Mouse (Mus musculus) hindbrain, embryonic 11.5 days (tissue): ENCODE data around the gene Slc38a2. TPM values are rescaled to one million over a fixed set of nuclear protein-coding genes. Genes with fewer than 3 reads are reported as not detected.

Source experiments
- ATAC-seq: fragments of 200-750 bp; cut with Nextera tagmentation; 2 replicates; pipeline ENCODE4 v1.8.0; 2017; ENCODE audit warnings: mild to moderate bottlenecking, moderate TSS enrichment, moderate library complexity; ENCODE audit not compliant: low FRiP score
- DNase-seq: peaks from one replicate; pipeline ENCODE4 v3.0.0-alpha.2; 2015; ENCODE audit warnings: low spot score
- H3K27ac ChIP-seq: fragments of 300-500 bp; sonication (generic); 2 replicates; pipeline ENCODE4 v1.5.1; 2014; ENCODE audit warnings: mild to moderate bottlenecking, low read depth, low read length
- H3K27me3 ChIP-seq: fragments of 300-500 bp; sonication (generic); 2 replicates; pipeline ENCODE4 v1.6.1; 2014; ENCODE audit warnings: mild to moderate bottlenecking, low read length, moderate library complexity, mixed read lengths; ENCODE audit not compliant: control insufficient read depth, insufficient read depth
- H3K36me3 ChIP-seq: fragments of 300-500 bp; sonication (generic); 2 replicates; pipeline ENCODE4 v1.6.1; 2014; ENCODE audit warnings: mild to moderate bottlenecking, low read length, moderate library complexity, mixed read lengths; ENCODE audit not compliant: control insufficient read depth, insufficient read depth
- H3K4me1 ChIP-seq: fragments of 300-500 bp; sonication (generic); replicated peaks from 2 replicates; pipeline ENCODE4 v1.6.1; 2014; ENCODE audit warnings: low read length, mixed read lengths; ENCODE audit not compliant: control insufficient read depth, insufficient read depth
- H3K4me2 ChIP-seq: fragments of 300-500 bp; sonication (generic); replicated peaks from 2 replicates; pipeline ENCODE4 v1.6.1; 2014; ENCODE audit warnings: mild to moderate bottlenecking, low read depth, low read length
- H3K4me3 ChIP-seq: fragments of 300-500 bp; sonication (generic); 2 replicates; pipeline ENCODE4 v1.5.1; 2014; ENCODE audit warnings: low read depth, low read length
- H3K9ac ChIP-seq: fragments of 300-500 bp; sonication (generic); 2 replicates; pipeline ENCODE4 v1.6.1; 2014; ENCODE audit warnings: low read depth, low read length
- H3K9me3 ChIP-seq: fragments of 300-500 bp; sonication (generic); 2 replicates; pipeline ENCODE4 v1.6.1; 2016; ENCODE audit warnings: low read length; ENCODE audit not compliant: control insufficient read depth
- WGBS: fragments of 180-500 bp; shearing (Covaris S2); extraction: QIAGEN DNeasy Blood & Tissue Kit; methylation state at CpG from one replicate; pipeline ENCODE4 v1.1.7; 2014; 5-methylcytosine and 5-hydroxymethylcytosine counted together
- polyA plus RNA-seq: library from polyadenylated mRNA; unstranded; fragments of >200 nt; fragmentation: Nextera tagmentation; extraction: Ambion mirVana; gene quantifications from 2 replicates; pipeline ENCODE4 v1.2.1, GENCODE M21; 2014

Gene Slc38a2
- polyA plus RNA-seq, 1 experiment from 2014 or later: 209 TPM

DNA sequence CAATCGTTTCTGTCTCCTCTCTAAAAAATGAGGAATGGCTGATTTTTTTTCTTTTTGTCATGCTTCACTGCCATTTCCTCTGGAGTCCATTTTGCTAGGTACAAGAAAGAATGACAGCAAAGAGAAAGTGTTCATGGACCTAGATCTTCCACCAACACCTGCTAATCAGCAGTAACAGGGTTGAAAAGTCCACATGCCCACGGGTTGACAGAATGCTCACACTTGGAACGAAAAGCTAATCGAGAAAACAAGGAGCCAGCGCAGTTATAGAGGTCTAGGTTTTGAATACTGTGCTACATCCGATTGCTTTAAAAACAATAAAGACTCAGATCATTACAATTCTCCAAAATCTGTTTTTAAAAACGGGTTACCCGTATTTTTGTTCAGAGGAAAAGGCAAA, 8.9 kb upstream of the Slc38a2 start:
- Histone ChIP-seq H3K27ac (no peak overlapping the region), H3K4me1 (no peaks in the 10 kb centered on the region), H3K27me3 (no peaks in the 10 kb centered on the region), H3K4me3 (no peak overlapping the region), H3K36me3 (no peaks in the 10 kb centered on the region), H3K4me2 (no peak overlapping the region), H3K9me3 (no peaks in the 10 kb centered on the region), H3K9ac (no peak overlapping the region)
- DNase-seq: no peak
- no peak for ATAC-seq
- 92% methylated on average over 8 of the region's 8 CpGs for WGBS

DNA sequence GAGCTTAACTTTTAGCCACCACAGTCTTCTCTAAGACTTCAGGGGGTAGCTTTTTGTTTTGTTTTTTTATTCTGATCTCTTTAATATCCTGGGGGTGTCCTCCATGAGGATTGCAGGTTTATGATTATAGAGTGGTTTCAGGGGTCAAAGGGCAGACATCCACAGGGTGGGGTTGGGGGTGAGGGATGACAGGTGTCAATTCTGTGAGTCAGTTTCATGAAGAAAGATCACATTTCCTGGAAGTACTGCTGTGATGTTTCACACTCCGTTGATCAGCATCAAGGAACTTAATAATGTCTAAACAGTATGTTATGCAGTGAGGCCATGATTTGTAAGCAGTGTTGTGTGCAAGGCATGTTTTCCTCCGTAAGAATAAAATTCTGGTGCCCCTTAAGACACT, 8.4 kb upstream of the Slc38a2 start:
- Histone ChIP-seq H3K36me3 (no peaks in the 10 kb centered on the region), H3K4me3 (no peak overlapping the region), H3K4me2 (no peak overlapping the region), H3K4me1 (no peaks in the 10 kb centered on the region), H3K9me3 (no peaks in the 10 kb centered on the region), H3K27me3 (no peaks in the 10 kb centered on the region), H3K27ac (no peak overlapping the region), H3K9ac (no peak overlapping the region)
- ATAC-seq: no peak
- no peak for DNase-seq
- WGBS: 84% methylated on average over 2 of the region's 2 CpGs

DNA sequence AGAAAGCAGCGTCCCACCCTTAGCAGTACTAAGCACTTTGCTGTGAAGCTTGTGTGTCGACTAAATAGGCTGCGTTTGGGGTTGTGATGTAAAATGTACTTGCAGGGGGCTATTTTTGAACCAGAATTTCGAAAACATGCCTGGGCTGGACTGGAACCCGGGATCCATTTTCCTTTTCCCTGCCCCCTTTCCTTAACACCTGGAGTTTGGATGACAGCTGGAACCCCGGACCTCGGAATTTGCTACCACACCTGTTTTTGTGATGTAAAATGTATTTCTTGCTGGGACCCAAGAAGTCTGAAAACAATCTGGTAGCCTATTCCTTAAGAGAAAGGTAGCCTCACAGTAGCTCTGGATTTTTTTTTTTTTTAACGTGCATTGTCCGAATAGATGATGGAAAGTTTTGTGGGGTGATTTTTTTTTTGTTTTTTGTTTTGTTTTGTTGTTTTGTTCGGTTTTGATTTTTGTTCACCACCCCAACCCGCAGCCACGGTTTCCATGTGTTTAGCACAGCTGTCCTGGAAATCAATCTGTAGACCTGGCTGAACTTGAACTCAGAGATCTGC, 3.0 kb upstream of the Slc38a2 start:
- H3K4me2 ChIP-seq: no peak overlapping the region
- H3K9ac ChIP-seq: no peak overlapping the region
- no peaks in the 10 kb centered on the region for H3K36me3 ChIP-seq
- no peak overlapping the region for H3K4me3 ChIP-seq
- no peaks in the 10 kb centered on the region for H3K27me3 ChIP-seq
- no peaks in the 10 kb centered on the region for H3K9me3 ChIP-seq
- no peak overlapping the region for H3K27ac ChIP-seq
- DNase-seq (no peak), ATAC-seq (no peak)
- H3K4me1 ChIP-seq: peaks cover 3% of the 10 kb centered on the region; the same call in 1 of the 2 replicates
- 89% methylated on average over 12 of the region's 12 CpGs for WGBS

DNA sequence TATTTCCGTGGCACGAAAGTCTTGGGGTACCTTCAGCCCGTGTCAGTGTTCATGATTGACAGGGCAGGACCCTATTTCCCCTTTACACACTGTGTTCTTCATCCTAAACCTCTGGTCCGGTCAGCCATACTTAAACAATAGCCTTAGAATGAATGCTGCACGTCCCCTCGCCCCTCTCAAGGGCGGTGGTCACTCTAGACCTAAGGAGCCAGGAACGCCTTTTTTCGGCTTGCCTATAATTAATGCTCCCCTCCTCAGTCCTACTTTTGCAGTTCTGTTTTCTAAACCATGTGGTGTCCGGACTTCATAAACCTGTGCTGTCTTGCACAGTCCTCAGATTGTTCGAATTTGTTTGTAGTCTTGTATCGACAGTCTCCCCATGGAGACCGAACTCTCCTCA, 1.2 kb upstream of the Slc38a2 start:
- Histone ChIP-seq H3K27me3 (no peaks in the 10 kb centered on the region), H3K4me2 (peak overlapping the region; percentile 74), H3K9me3 (no peaks in the 10 kb centered on the region), H3K9ac (no peak overlapping the region), H3K36me3 (peaks cover 2% of the 10 kb centered on the region; the same call in 1 of the 2 replicates), H3K4me1 (peaks cover 6% of the 10 kb centered on the region; the same call in 1 of the 2 replicates), H3K27ac (no peak overlapping the region), H3K4me3 (no peak overlapping the region)
- ATAC-seq (no peak), DNase-seq (no peak)
- WGBS: 27% methylated on average over 13 of the region's 13 CpGs

DNA sequence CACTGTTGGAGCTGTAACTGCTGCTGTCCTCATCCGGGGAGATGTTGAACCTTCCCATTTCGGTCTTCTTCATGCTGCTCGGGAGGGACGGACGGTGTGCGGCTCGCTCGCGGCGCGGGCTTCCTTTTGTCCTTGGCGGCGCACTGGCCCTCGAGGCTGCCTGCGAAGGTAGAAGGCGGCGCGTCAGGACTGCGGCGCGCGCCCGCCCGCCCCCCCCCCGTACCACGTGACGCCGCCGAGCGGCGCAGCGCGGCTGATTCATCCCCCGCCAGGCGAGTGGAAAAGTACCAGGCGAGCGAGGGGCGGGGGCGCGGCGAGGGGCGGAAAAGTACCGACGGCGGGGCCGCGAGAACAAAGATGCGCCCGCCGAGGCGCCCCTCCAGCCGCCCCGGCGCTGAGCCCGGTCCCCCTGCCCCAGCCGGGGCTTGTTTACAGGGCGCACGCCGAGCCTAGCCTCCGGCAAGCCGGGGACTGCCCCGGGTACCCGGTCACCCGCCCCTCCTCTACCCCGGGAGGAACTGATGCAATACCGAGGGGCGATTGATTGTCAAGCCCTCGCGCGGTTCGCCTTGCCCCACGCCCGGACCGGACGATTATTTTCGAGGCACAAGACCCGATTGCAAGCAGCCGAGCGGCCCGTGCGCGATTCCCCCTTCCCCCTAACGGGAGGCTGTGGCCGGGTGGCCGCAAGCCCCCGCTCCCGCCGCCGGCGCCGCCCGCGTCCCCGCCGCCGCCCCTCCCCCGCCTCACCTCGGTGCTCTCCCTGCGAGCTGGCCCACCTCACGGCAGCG, 677 bp downstream of the Slc38a2 start:
- DNase-seq: peak; percentile 91
- Histone ChIP-seq H3K9ac (peak overlapping the region; percentile 97), H3K4me2 (peak overlapping the region; percentile 59), H3K9me3 (no peaks in the 10 kb centered on the region), H3K36me3 (peaks cover 11% of the 10 kb centered on the region), H3K27ac (peak overlapping the region; percentile 98), H3K4me1 (peaks cover 6% of the 10 kb centered on the region; the same call in 1 of the 2 replicates), H3K4me3 (peak overlapping the region; percentile 83), H3K27me3 (no peaks in the 10 kb centered on the region)
- ATAC-seq: peak; percentile 85
- under 1% methylated on average over 79 of the region's 101 CpGs for whole genome bisulfite sequencing

DNA sequence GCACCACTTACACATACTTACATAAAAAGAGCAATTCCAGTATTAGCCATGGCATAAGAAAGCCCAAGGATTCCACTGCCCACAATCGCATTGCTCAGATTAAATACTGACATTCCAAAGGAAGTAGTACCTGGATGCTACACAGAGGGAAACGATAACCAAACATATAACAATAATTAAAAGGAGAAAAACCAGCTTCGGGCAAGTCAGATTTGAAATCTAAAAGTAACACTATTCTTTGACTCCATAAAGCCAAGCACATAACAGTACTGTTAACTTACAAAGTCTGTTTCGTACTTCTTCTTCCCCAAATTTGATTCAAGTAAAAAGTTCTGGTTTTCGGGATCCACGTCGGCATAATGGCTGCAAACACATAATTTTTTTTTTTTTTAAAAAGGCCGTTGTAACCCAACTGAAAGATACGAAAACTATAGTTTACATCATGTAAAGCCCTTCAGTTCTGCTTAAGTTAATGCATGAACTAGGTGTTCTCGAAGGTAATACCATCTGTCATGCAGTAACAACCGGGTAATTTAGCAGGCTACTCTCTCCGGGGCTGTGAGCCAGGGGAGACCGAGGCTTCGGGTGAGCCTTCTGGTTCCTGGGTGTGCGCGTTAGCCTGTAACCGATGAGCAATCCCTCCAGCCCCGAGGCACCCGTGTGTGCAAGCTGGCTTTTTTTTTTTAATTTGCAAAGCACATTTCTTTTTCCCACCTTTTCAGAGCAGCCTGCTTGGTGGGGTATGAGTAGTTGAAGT, 1.5 kb downstream of the Slc38a2 start:
- Histone ChIP-seq H3K4me1 (peaks cover 6% of the 10 kb centered on the region; the same call in 1 of the 2 replicates), H3K36me3 (peaks cover 19% of the 10 kb centered on the region), H3K4me2 (peak overlapping the region; percentile 59), H3K27me3 (no peaks in the 10 kb centered on the region), H3K9me3 (no peaks in the 10 kb centered on the region), H3K27ac (peak overlapping the region; percentile 98), H3K4me3 (peak overlapping the region; percentile 83), H3K9ac (peak overlapping the region; percentile 97)
- ATAC-seq: peak; percentile 33
- 25% methylated on average over 19 of the region's 19 CpGs for WGBS
- no peak for DNase-seq

DNA sequence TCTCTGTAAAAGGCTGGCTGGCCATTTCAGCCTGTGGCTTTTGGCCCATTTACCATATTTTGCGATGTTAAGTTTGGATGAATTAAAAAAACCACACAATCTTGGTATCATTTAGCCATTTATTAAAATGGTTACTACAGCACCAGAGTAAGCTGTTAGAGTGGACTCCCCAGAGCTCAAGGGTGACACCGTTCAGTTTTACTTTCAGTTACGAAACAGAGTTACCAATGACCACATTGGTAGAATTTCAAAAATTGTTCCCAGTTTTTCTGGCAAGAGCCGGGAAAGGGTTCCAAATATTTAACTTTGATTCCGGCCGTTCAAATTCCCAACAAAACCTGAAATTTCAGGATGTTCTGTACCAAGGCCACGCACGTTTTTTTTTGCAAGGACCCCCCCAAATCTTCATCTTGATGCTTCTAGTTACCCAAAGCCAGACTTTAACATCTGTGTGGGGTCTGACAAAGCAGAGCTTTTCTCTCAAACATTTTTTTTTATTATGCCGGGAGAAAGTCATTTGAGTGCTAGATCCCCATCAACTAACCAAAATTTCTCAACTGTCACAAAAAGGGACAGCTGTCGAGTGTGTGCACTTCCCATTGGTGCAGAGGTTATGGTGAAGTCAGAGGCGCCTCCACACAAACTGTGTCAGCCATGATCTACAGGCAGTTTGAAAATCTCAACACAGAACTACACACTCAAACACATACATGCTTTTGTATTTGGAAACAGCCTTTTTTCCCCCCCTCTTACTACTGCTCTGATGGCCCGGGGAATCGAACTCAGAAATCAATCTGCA, 2.8 kb downstream of the Slc38a2 start:
- ATAC-seq (no peak), DNase-seq (no peak)
- peaks cover 6% of the 10 kb centered on the region; the same call in 1 of the 2 replicates for H3K4me1 ChIP-seq
- H3K9ac ChIP-seq: no peak overlapping the region
- peaks cover 28% of the 10 kb centered on the region for H3K36me3 ChIP-seq
- H3K4me2 ChIP-seq: peak overlapping the region; percentile 59
- H3K27ac ChIP-seq: no peak overlapping the region
- 83% methylated on average over 13 of the region's 13 CpGs for WGBS
- H3K4me3 ChIP-seq: peak overlapping the region; percentile 83
- H3K9me3 ChIP-seq: no peaks in the 10 kb centered on the region
- H3K27me3 ChIP-seq: no peaks in the 10 kb centered on the region
